Mouse (Mus musculus): Measurements from ENCODE around the gene Cdk1.
"Not testable (repeated sequence)": the region's sequence is repeated elsewhere in the genome, so short reads cannot be mapped to it uniquely, and the experiment has no call there.

Gene Cdk1

GRCm38 (mm10) chr10:69352212-69353085 is at the start of gene Cdk1:
TSS of gene Cdk1 (minus strand) at chr10:69352938.
- DNase-seq: peak; percentile 93

- no peak for DNase-seq
Observed at GRCm38 (mm10) chr10:69399814-69400385, 47.2 kb upstream of the Cdk1 start.

DNA sequence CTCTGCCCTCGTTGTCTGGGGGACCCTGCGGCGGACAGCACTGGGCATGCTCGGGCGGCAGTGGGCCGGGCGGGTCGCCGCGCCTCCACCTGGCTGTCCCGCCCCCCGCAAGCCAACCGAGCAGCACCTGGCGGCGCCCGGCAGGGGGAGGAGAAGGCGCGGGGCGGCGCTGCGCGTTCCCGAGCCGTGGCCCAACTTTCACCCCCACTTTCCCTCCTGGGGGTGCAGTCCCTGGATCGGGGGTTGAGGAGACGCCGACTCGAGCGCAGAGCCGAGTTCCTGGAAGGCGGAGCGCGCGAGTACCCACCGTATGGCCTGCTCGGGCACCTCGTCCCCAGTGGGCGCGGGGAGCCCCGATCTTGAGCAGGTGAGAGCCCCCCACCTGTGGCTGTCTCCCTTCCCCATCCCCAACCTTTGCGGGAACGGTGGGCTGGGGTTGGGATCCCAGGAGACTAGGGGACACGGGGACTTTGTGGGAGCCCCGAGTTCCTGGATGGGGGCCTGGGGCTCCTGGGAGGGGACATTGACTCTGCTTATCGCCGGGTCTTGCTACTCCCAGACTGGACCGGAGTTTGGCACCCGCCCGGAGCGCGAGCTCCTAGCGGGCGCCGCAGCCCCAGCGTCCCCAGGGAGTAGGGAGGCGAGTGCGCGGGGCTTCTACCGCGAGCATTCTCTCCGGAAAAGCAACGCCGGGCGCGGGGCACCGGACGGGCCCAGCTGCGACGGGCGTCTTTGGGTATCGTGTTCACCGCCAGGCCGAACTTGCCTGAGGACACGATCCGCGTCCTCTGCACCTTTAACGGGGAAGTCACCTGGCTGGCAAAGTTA is 46.2 kb upstream of the Cdk1 start, which contains the start of gene Ank3:
Gene Ank3 (plus strand): TSS at position 11 of the 828 bp plus-strand sequence.
- DNase-seq: peak; percentile 10

DNA sequence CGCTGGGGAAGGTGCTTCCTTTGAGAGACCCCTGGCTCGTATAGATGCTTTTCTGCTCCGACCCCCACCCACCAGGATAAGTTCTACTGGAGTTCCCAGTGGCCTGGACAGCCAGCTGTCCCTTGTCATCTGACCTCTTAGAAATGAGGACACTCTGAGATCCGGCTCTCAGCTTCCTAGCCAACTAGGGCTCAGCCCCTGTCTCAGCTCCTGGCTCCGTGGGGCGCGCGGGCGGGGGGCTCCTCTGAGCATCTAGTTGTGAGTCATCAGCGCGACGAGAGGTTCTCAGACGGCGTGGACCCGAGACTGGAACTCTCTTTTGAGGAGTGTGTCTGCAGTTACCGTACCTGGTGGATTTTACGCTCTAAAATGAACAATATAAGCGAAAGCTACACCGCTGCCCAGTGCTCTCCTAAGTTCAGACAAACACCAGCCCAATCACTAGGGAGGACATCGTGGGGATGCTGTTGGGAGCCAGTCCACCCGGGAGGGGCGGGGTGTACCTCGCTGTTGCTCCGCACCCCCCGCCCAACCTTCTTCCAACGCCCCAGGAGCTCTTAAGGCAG is 45.5 kb upstream of the Cdk1 start:
- DNase-seq: no peak

DNA sequence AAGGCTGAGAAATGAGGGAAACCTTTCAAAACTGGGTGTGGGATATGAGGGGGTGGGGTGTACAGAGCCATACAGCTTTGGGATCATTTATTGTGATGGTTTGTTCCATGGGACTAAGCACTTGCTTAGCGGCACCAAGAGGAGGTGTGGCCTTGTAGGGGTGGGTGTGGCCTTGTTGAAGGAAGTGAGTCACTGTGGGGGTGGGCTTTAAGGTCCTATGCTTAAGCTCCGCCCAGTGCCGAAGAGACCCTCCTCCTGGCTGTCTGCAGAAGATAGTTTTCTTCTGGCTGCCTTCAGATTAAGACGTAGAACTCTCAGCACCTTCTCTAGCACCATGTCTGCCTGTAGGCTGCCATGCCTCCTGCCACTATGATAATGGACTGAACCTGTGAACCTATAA is 36.8 kb upstream of the Cdk1 start:
- no peak for DNase-seq

DNA sequence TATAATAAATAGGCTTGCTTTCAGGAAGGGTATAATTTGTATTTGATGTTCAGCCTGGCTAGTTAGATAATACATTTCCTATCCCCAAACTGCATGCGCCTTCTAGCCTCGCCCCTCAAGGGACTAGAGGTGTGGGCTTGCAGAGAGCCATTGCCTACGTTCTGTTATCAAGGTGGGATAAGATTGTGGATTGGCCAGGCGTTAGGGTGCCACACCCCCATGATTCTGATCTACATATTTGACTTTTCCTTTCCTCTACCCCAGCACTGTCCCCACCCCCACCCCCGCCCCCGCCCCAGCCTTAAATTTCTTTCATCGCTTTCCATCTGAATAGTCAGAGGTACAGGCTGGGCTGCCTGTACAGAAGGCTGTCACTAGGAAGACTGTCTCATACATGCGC is 34.0 kb upstream of the Cdk1 start:
- DNase-seq: no peak

DNA sequence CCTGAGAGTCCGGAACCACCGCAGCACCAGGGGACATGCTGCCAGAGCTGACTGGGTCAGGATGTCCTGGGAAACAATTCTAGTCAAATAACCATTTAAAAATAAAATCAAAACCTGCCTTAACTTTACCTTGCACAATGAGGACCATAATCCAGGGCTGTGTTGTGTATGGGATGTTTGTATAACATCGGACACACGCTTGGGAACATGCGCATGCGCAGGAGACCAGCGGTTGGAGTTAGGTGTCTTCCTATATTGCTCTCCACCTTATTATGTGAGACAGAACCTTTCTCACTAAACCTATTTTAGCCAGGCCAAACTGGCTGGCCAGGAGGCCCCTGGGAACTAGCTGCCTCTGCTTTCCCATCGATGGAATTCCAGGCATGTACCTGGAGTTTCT is 32.4 kb upstream of the Cdk1 start:
- no peak for DNase-seq

DNA sequence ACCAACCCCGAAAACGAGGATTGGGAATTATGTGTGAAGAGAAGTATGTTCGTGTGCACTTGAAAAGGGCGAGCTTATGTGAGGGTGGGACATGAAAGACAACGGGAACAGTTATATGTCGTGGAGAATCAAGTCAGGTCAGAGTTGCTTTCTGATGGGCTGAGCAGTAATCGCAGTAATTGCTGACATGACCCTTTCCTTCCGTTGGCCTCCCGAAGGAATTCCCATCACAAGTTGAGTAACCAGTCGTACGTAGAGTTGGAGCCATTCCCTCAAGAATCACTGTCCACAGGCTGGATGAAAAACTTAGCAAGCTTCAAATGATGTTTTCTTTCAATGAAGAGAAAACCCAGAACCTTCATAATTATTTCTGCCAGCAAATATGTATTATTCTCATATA is 31.9 kb upstream of the Cdk1 start:
- DNase-seq: no peak

- no peak for DNase-seq
Observed at GRCm38 (mm10) chr10:69383186-69383585, 30.4 kb upstream of the Cdk1 start.

GRCm38 (mm10) chr10:69375154-69375553 is 22.4 kb upstream of the Cdk1 start:
- no peak for DNase-seq

DNA sequence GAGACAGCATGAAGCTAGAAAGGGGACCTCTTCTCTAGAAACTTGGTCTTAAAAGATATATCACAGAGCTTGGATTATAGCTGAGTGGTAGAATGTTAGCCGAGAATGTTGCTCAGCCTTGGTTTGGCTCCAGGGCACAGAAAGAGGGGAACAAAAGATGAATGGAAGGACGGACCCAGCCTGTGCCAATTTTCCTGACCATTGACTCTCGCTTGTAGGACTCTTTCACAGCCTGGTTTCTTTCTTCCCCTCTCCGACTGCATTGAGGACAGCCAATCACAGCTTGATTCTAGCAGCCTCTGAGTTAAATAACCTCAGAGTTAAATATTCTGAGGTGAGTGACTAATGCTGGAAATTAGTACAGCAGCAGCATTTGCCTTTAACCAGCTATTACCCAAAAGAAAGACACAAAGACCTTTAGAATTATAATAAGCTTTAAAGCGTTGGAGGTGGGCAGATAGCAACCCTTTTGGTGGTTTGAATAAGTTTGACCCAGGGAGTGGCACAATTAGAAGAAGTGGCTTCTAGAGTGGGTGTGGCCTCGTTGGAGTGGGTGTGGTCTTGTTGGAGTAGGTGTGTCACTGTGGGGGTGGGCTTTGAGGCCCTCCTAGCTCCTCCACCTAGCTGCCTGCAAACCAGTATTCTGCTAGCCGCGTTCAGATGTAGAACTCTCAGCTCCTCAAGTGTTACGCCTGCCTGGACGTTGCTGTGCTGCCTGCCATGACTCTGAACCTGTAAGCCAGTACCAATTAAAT is 21.2 kb upstream of the Cdk1 start:
- DNase-seq: no peak

DNA sequence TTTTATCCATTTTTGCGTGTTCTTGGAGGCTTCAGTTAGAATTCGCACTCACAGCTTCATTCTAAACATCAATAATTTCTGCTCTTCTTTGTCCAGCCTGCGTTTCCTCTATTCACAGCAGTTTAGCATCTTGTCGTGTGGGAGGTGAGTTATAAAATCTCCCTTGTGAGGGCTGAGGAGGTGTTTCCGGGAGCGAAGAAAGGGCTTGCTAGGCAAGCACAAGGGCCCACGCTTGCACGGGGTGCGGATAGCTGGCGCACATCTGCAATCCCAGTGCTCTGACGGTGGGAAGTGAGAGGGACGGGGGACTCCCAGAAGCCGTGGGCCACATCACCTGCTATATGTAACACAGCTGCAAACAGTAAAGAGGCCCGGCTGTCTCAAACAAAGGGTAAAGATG is 19.3 kb upstream of the Cdk1 start:
- no peak for DNase-seq

DNA sequence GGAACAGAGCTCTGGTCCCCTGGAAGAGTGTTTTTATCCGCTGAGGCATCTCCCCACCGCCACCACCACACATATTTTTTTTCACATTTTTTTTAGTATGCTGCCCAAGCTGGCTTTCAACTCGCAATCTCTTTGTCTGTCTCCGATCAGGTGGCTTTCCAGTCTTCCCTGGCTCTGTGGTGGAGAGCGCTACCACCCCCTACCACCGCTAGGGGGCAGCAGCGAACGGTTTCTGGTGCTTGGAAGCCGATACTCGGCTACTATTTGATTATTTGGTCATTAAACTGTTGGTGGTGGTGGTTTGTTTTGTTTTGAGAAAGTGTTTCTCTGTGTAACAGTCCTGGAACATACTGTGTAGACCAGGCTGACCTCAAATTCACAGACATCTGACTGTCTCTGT is 18.7 kb upstream of the Cdk1 start:
- peak; percentile 26 for DNase-seq

- no peak for DNase-seq
Observed at GRCm38 (mm10) chr10:69369321-69369720, 16.6 kb upstream of the Cdk1 start.

DNA sequence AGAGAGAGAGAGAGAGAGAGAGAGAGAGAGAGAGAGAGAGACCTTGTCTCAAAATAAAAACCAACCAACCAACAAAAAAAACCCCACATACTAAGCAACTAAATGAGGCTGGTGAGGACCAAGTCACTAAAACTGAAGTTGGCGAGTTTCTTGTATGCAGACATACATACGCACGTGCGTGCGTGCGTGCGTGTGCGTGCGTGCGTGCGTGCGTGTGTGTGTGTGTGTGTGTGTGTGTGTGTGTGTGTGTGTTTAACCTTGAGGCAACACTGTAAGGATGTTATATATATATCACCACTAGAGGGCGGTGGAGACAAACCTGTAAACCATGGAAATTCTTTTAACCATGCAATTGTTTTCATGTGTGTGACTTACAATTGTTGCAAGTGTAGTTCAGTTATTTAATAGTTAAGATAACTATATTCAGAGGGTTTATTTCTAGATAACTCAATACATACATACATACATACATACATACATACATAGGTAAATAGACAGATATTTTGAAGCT is 14.2 kb upstream of the Cdk1 start:
- DNase-seq: no peak

- DNase-seq: no peak
Observed at GRCm38 (mm10) chr10:69366208-69366607, 13.5 kb upstream of the Cdk1 start.

- DNase-seq: no peak
Observed at GRCm38 (mm10) chr10:69359666-69360065, 6.9 kb upstream of the Cdk1 start.

DNA sequence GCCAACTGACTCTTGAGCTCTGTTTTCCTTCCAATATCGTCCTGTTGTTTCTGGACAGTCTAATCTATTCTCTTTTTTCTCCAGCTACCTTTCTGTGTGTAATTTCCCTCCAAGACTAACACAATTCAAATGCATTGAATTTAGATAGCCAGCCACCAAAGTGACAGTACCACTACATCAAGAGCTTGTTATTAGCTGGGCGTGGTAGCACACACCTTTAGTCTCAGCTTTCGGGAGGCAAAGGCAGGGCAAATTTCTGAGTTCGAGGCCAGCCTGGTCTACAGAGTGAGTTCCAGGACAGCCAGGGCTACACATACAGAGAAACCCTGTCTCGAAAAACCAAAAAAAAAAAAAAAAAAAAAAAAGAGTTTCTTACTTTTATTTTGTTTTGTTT is 345 bp upstream of the Cdk1 start:
- DNase-seq: not testable (repeated sequence)

DNA sequence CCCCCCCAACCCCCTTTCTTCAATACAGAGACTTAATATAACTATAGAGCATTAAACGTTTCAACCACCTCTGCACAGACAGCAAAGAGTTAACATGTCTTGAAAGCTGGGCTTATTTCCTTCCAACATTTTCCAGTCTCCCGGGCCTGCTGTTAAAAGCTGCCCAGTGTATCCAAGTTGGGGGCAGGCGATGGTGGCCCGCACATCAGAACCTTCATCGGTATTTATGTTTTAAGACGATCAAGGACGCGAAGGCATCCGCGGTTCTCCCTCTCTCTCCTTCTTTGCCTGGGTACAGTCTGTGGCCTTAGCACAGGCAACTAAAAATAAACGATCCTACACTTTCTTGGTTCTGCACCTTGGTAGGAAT is 911 bp downstream of the Cdk1 start:
- no peak for DNase-seq

DNA sequence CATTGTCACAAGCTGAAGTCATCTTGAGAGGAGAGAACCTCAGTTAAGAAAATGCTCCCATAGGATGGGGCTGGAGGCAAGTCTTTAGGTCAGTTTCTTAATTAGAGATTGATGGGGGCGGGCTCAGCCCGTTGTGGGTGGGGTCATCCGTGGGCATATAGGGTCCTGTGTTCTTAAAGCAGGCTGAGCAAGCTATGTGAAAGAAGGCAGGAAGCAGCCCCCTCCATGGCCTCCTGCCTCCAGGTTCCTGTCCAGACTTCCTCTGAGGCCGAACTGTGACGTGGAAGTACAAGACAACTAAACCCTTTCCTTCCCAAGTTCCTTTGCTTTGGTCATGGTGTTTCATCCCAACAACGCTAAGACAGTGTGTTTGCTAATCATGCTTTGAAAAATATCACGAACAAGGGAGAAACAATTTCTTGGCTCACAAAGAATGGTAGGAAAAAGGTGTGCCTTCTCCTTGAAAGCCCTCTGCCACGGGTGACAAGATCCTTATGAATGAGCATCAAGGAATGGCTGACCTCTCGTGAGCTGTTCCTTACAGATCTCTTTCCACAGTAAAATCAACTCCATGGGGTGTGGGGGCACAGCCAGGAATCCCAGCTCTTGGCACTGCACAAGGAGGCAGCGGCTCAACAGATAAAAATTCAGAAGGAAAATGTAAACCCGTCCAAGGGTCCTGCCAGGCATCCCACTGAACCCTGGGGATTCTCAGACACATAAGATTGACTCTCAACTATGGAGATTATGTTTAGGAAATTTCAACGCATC is 1.5 kb downstream of the Cdk1 start:
- DNase-seq: peak; percentile 33

DNA sequence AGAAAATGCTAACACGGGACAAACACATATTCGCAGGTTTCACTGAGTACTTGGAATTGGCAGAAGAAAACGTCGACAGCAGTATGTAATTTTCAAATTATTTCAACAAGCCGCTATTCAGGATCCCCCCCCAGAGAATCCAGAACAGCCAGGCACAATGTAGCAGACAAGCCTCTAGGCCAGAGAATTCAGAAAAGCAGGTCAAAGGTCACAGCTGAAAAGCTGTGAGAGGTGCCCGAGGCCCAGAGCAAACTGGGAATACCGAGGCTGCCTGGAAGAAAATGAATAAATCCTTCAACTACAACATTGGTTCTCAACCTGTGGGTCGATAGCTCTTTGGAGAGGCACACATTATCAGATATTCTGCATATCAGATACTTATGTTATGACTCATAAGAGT is 4.5 kb downstream of the Cdk1 start:
- no peak for DNase-seq

- no peak for DNase-seq
Observed at GRCm38 (mm10) chr10:69342328-69342727, 10.4 kb downstream of the Cdk1 start.
